Mouse (Mus musculus): Measurements from ENCODE around the gene Palld.

The Palld gene

GRCm38 (mm10) chr8:61730669-61731068 lies 171.8 kb downstream of the Palld start:
- no peak for DNase-seq (ENCODE audit: low read depth, low spot score)

GRCm38 (mm10) chr8:61725306-61726017 lies 177.0 kb downstream of the Palld start:
- no peak for DNase-seq (ENCODE audit: low read depth, low spot score)

GRCm38 (mm10) chr8:61722226-61722625 lies 180.3 kb downstream of the Palld start:
- no peak for DNase-seq (ENCODE audit: low read depth, low spot score)

- no peak for DNase-seq (ENCODE audit: low read depth, low spot score)
Measured at GRCm38 (mm10) chr8:61715351-61716125, 187.0 kb downstream of the Palld start.

GRCm38 (mm10) chr8:61714293-61714831 lies 188.1 kb downstream of the Palld start:
- no peak for DNase-seq (ENCODE audit: low read depth, low spot score)

- no peak for DNase-seq (ENCODE audit: low read depth, low spot score)
Measured at GRCm38 (mm10) chr8:61713195-61713990, 189.1 kb downstream of the Palld start.

GRCm38 (mm10) chr8:61712426-61712825 lies 190.1 kb downstream of the Palld start:
- no peak for DNase-seq (ENCODE audit: low read depth, low spot score)

GRCm38 (mm10) chr8:61708586-61709305 lies 193.7 kb downstream of the Palld start:
- DNase-seq (ENCODE audit: low read depth, low spot score), result no peak

- no peak for DNase-seq (ENCODE audit: low read depth, low spot score)
Measured at GRCm38 (mm10) chr8:61705491-61705890, 197.0 kb downstream of the Palld start.

GRCm38 (mm10) chr8:61702122-61702521 lies 200.4 kb downstream of the Palld start:
- DNase-seq (ENCODE audit: low read depth, low spot score), result no peak

- DNase-seq (ENCODE audit: low read depth, low spot score), result no peak
Measured at GRCm38 (mm10) chr8:61700932-61701681, 201.4 kb downstream of the Palld start.

GRCm38 (mm10) chr8:61700298-61700697 lies 202.2 kb downstream of the Palld start:
- DNase-seq (ENCODE audit: low read depth, low spot score), result peak; percentile 20

- DNase-seq (ENCODE audit: low read depth, low spot score), result no peak
Measured at GRCm38 (mm10) chr8:61698959-61699358, 203.5 kb downstream of the Palld start.

- DNase-seq (ENCODE audit: low read depth, low spot score), result no peak
Measured at GRCm38 (mm10) chr8:61697728-61698385, 204.6 kb downstream of the Palld start.

GRCm38 (mm10) chr8:61696846-61697455 lies 205.5 kb downstream of the Palld start:
- DNase-seq (ENCODE audit: low read depth, low spot score), result no peak

- no peak for DNase-seq (ENCODE audit: low read depth, low spot score)
Measured at GRCm38 (mm10) chr8:61695416-61695815, 207.1 kb downstream of the Palld start.

GRCm38 (mm10) chr8:61692866-61693265 lies 209.6 kb downstream of the Palld start:
- no peak for DNase-seq (ENCODE audit: low read depth, low spot score)

- no peak for DNase-seq (ENCODE audit: low read depth, low spot score)
Measured at GRCm38 (mm10) chr8:61692129-61692528, 210.4 kb downstream of the Palld start.

- DNase-seq (ENCODE audit: low read depth, low spot score), result no peak
Measured at GRCm38 (mm10) chr8:61691391-61691790, 211.1 kb downstream of the Palld start.

- DNase-seq (ENCODE audit: low read depth, low spot score), result no peak
Measured at GRCm38 (mm10) chr8:61687071-61687470, 215.4 kb downstream of the Palld start.

All from CD4-positive, CD25-positive, alpha-beta regulatory T cell, adult 2 months (primary cell).